8 mouse cellular contexts compared by ENCODE assay signal in the genomic region with DNA sequence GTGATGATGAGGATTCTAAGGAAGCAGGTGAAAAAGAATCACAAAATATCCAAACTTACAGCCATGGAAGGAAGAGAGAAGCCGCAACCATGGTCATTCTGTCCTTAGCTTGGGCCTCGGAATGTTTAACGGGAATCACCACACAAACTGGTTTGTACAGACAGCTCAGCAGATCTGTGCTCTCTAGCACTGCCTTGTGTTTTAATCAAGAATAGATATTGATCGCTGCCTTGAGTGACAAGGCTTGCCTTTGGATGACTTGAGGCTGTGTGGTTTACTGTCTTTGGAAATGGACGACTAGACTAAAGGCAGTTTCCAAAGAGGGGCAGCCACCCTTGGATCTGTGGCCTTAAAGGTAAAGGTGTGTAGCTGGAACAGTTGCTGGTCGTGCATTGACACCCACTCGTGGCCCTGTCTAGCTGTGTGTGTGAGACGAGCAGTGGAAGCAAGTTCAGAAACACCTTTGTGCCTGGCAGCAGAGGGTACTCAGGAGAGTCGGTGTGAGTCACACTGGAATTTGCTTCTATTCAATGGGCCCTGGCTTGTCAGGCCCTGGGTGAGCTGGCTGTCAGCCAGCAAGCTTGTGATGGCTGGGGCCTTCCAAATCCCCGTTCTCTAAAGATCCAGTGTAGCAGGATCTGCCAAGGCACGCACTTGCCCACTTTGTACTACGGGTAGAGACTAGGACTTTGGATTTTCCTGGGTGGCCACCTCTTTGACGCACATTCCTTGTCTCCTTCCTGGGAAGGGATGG. TPM values are rescaled to one million over a fixed set of nuclear protein-coding genes. Genes with fewer than 3 reads are reported as not detected.
DNase-seq lines count a peak whose midpoint lies in the region; ATAC-seq lines count a peak whose summit lies in the region.

No protein-coding gene starts in this region.

- no peaks in the 10 kb centered on the region for H3K27me3 ChIP-seq in hindbrain, embryonic 13.5 days
- H3K27me3 ChIP-seq in hindbrain, embryonic 11.5 days (ENCODE audit: control insufficient read depth, insufficient read depth, low read length): no peaks in the 10 kb centered on the region
- no peaks in the 10 kb centered on the region for H3K27me3 ChIP-seq in heart, embryonic 14.5 days (ENCODE audit: control insufficient read depth, insufficient read depth, low read length)

- no peak for DNase-seq in hindbrain, embryonic 11.5 days (ENCODE audit: low spot score)
- peak; percentile 47 for DNase-seq in adrenal gland, postnatal 14 days
- DNase-seq in kidney, postnatal 25 days: peak; percentile 70 to 85
- peak; percentile 40 for DNase-seq in urinary bladder, adult 2 months (ENCODE audit: low spot score)
- DNase-seq in gastrocnemius, postnatal 25 days: no peak
- DNase-seq in spleen, postnatal 14 days (ENCODE audit: low spot score in 2 of 2): no peak

- no peak overlapping the region for H3K9ac ChIP-seq in hindbrain, embryonic 13.5 days
- no peak overlapping the region for H3K9ac ChIP-seq in hindbrain, embryonic 11.5 days (ENCODE audit: low read depth, low read length)
- H3K9ac ChIP-seq in heart, embryonic 14.5 days (ENCODE audit: low read length): no peak overlapping the region

- H3K4me3 ChIP-seq in hindbrain, embryonic 13.5 days: no peak overlapping the region
- no peak overlapping the region for H3K4me3 ChIP-seq in hindbrain, embryonic 11.5 days (ENCODE audit: low read depth, low read length)
- H3K4me3 ChIP-seq in heart, embryonic 14.5 days (ENCODE audit: control insufficient read depth in 1 of 2, insufficient read depth in 1 of 2, low read depth in 1 of 2, low read length in 2 of 2): no peak overlapping the region

- H3K36me3 ChIP-seq in hindbrain, embryonic 13.5 days: peaks cover 17% of the 10 kb centered on the region
- no peaks in the 10 kb centered on the region for H3K36me3 ChIP-seq in hindbrain, embryonic 11.5 days (ENCODE audit: control insufficient read depth, insufficient read depth, low read length)
- peaks cover 10% of the 10 kb centered on the region; the same call in 1 of the 2 replicates for H3K36me3 ChIP-seq in heart, embryonic 14.5 days (ENCODE audit: control insufficient read depth, insufficient read depth, low read length)

- peaks cover 18% of the 10 kb centered on the region for H3K4me1 ChIP-seq in hindbrain, embryonic 13.5 days (replicated peaks)
- H3K4me1 ChIP-seq in hindbrain, embryonic 11.5 days (replicated peaks; ENCODE audit: control insufficient read depth, insufficient read depth, low read length): no peaks in the 10 kb centered on the region
- peaks cover 12 to 17% of the 10 kb centered on the region in 2 experiments for H3K4me1 ChIP-seq in heart, embryonic 14.5 days (ENCODE audit: control insufficient read depth in 2 of 2, insufficient read depth in 2 of 2, low read length in 2 of 2)

- no peaks in the 10 kb centered on the region for H3K9me3 ChIP-seq in hindbrain, embryonic 13.5 days
- no peaks in the 10 kb centered on the region for H3K9me3 ChIP-seq in hindbrain, embryonic 11.5 days (ENCODE audit: control insufficient read depth, low read length)
- no peaks in the 10 kb centered on the region for H3K9me3 ChIP-seq in heart, embryonic 14.5 days (ENCODE audit: control insufficient read depth, low read length)

- H3K4me2 ChIP-seq in hindbrain, embryonic 13.5 days: no peak overlapping the region
- H3K4me2 ChIP-seq in hindbrain, embryonic 11.5 days (replicated peaks; ENCODE audit: low read depth, low read length): no peak overlapping the region
- H3K4me2 ChIP-seq in heart, embryonic 14.5 days (ENCODE audit: low read length): 0 out of 2 replicates have a peak overlapping the region, but pooled peaks have one; percentile 21

- peak; percentile 57 for ATAC-seq in hindbrain, embryonic 13.5 days (ENCODE audit: low FRiP score)
- ATAC-seq in hindbrain, embryonic 11.5 days (ENCODE audit: low FRiP score): no peak
- ATAC-seq in heart, embryonic 14.5 days (ENCODE audit: insufficient number of reproducible peaks, insufficient read depth, low FRiP score, low read depth): peak; percentile 56

- H3K27ac ChIP-seq in hindbrain, embryonic 13.5 days: no peak overlapping the region
- no peak overlapping the region for H3K27ac ChIP-seq in hindbrain, embryonic 11.5 days (ENCODE audit: low read depth, low read length)
- peak overlapping the region; percentile 80 to 81 for H3K27ac ChIP-seq in heart, embryonic 14.5 days (replicated peaks in 1 of 2; ENCODE audit: control insufficient read depth in 1 of 2, insufficient read depth in 1 of 2, low read depth in 2 of 2, low read length in 2 of 2)

- WGBS in hindbrain, embryonic 13.5 days: 68% methylated on average over 13 of the region's 13 CpGs
- WGBS in hindbrain, embryonic 11.5 days: 88% methylated on average over 13 of the region's 13 CpGs
- 44% methylated on average over 13 of the region's 13 CpGs for WGBS in heart, embryonic 14.5 days

RNA-seq across cellular contexts. Expression of a gene that starts 7.0 kb away (rescaled TPM):
- polyA plus RNA-seq in hindbrain, embryonic 13.5 days (2015; fragmentation: Nextera tagmentation; extraction: Ambion mirVana): 3.4 and 3.6 TPM in 2 replicates
- 2.6 and 3.3 TPM in 2 replicates for polyA plus RNA-seq in hindbrain, embryonic 11.5 days (2014; fragmentation: Nextera tagmentation; extraction: Ambion mirVana)
- total RNA-seq in adrenal gland, postnatal 14 days (2021): 1.7 and 2.5 TPM in 2 replicates
- 0.57 and 1.0 TPM in 2 replicates for polyA plus RNA-seq in heart, embryonic 14.5 days (2014; fragmentation: Nextera tagmentation; extraction: Ambion mirVana)
- 6.6 and 8.9 TPM in 2 replicates for polyA plus RNA-seq in urinary bladder, adult 2 months (2012; rRNA removed)
- total RNA-seq in gastrocnemius, postnatal 25 days (2021): 1 to 10 TPM; 1.3 TPM

Comparison
In these comparisons a context has a peak if more than half of its experiments do, and no peak if none do; other contexts are left out.
1. H3K27ac ChIP-seq: peak in heart, embryonic 14.5 days (2 of 2); none in hindbrain, embryonic 13.5 days (single experiment) and hindbrain, embryonic 11.5 days (single experiment).
2. DNase-seq: peak in adrenal gland, postnatal 14 days (single experiment), kidney, postnatal 25 days (2 of 2) and urinary bladder, adult 2 months (single experiment); none in hindbrain, embryonic 11.5 days (single experiment), gastrocnemius, postnatal 25 days (single experiment) and spleen, postnatal 14 days (0 of 2).